Mouse (Mus musculus) mouse embryonic stem cell (cell line): Measurements from ENCODE around the gene Camkk2.

ENCODE experiments used
- in situ Hi-C, 2 experiments: fragments of 300-500 bp; cut with MboI; formaldehyde crosslinking; loops; 1 replicate in 1 of 2; 3 replicates in 1 of 2; pipeline ENCODE4 v1.14.3; 2019 to 2020; ENCODE audit warnings: low sequenced_read_pairs in 2 of 2, low pct_unique_long_range_greater_than_20kb in 1 of 2, mixed read lengths in 1 of 2; ENCODE audit not compliant: unreplicated experiment in 1 of 2

Gene Camkk2

GRCm38 (mm10) chr5:122779277-122779834 is at the start of gene Camkk2:
Gene Camkk2, minus strand, starts transcription at chr5:122779409.
- in situ Hi-C loops, result no loop called here

- in situ Hi-C loops, result no loop called here
These were observed 45.9 kb upstream of the Camkk2 start for GRCm38 (mm10) chr5:122825099-122825498.

GRCm38 (mm10) chr5:122824450-122824849 is 45.2 kb upstream of the Camkk2 start:
- in situ Hi-C loops, result no loop called here

GRCm38 (mm10) chr5:122823976-122824375 is 44.8 kb upstream of the Camkk2 start:
- in situ Hi-C loops, result no loop called here

GRCm38 (mm10) chr5:122822441-122822840 is 43.2 kb upstream of the Camkk2 start:
- in situ Hi-C loops, result no loop called here

GRCm38 (mm10) chr5:122821524-122821885 is 42.3 kb upstream of the Camkk2 start:
- in situ Hi-C loops, result no loop called here

GRCm38 (mm10) chr5:122820777-122821523 is 41.7 kb upstream of the Camkk2 start, which contains the start of gene Anapc5:
Gene Anapc5, minus strand, starts transcription at chr5:122821339.
- in situ Hi-C loops, result no loop called here

- in situ Hi-C loops, result no loop called here
These were observed 33.5 kb upstream of the Camkk2 start for GRCm38 (mm10) chr5:122812699-122813098.

- in situ Hi-C loops, result no loop called here
These were observed 32.3 kb upstream of the Camkk2 start for GRCm38 (mm10) chr5:122811364-122812079.

GRCm38 (mm10) chr5:122805503-122805902 is 26.3 kb upstream of the Camkk2 start:
- in situ Hi-C loops, result no loop called here

- in situ Hi-C loops, result no loop called here
These were observed 23.5 kb upstream of the Camkk2 start for GRCm38 (mm10) chr5:122802706-122803105.

GRCm38 (mm10) chr5:122801684-122802083 is 22.5 kb upstream of the Camkk2 start:
- in situ Hi-C loops, result no loop called here

GRCm38 (mm10) chr5:122800345-122801010 is 21.3 kb upstream of the Camkk2 start:
- in situ Hi-C loops, result no loop called here

GRCm38 (mm10) chr5:122799379-122800344 is 20.5 kb upstream of the Camkk2 start:
- in situ Hi-C loops, result no loop called here

GRCm38 (mm10) chr5:122798557-122799378 is 19.6 kb upstream of the Camkk2 start:
- in situ Hi-C loops, result no loop called here

GRCm38 (mm10) chr5:122797866-122798265 is 18.7 kb upstream of the Camkk2 start:
- in situ Hi-C loops, result no loop called here

- in situ Hi-C loops, result no loop called here
These were observed 9.5 kb upstream of the Camkk2 start for GRCm38 (mm10) chr5:122788696-122789095.
